Mouse (Mus musculus) spleen, adult 18-20 months (tissue): ENCODE measurements at regions not wholly inside any gene's neighbourhood (a gene's known extent, or its start where the extent isn't known, plus 50 kb on each side); places are given as distances from the start of the nearest gene placed in this dataset.
A peak's percentile ranks its signal among the peaks of the same experiment; 100 is the strongest.

ENCODE experiments used
- DNase-seq, 2 experiments: peaks; one replicate each; pipeline ENCODE4 v3.0.0; 2022; ENCODE audit warnings: mixed read lengths in 2 of 2

GRCm38 (mm10) chr7:145102692-145103091 is 105.2 kb downstream of the 1810010D01Rik start:
- DNase-seq, result no peak

GRCm38 (mm10) chr7:145102216-145102615 is 105.7 kb downstream of the 1810010D01Rik start:
- DNase-seq, result no peak

GRCm38 (mm10) chr7:145098335-145098734 is 109.6 kb downstream of the 1810010D01Rik start:
- peak in 1 of 2 experiments; percentile 29 for DNase-seq

GRCm38 (mm10) chr7:145094134-145094526 is 113.8 kb downstream of the 1810010D01Rik start:
- no peak for DNase-seq

GRCm38 (mm10) chr7:145093417-145094133 is 114.3 kb downstream of the 1810010D01Rik start:
- DNase-seq, result no peak

GRCm38 (mm10) chr7:145092392-145093176 is 115.3 kb downstream of the 1810010D01Rik start:
- DNase-seq, result no peak

GRCm38 (mm10) chr7:145090849-145091248 is 117.1 kb downstream of the 1810010D01Rik start:
- no peak for DNase-seq

GRCm38 (mm10) chr7:145089315-145089721 is 118.6 kb downstream of the 1810010D01Rik start:
- DNase-seq, result no peak

GRCm38 (mm10) chr7:145088655-145089054 is 119.3 kb downstream of the 1810010D01Rik start:
- no peak for DNase-seq

GRCm38 (mm10) chr7:145087790-145088189 is 120.1 kb downstream of the 1810010D01Rik start:
- no peak for DNase-seq

GRCm38 (mm10) chr7:145082917-145083752 is 124.8 kb downstream of the 1810010D01Rik start:
- no peak for DNase-seq

GRCm38 (mm10) chr7:145071996-145072790 is 132.5 kb upstream of the Ccnd1 start:
- no peak for DNase-seq

GRCm38 (mm10) chr7:145071533-145071932 is 131.8 kb upstream of the Ccnd1 start:
- no peak for DNase-seq

- DNase-seq, result no peak
Measured at GRCm38 (mm10) chr7:145067366-145067765, 127.6 kb upstream of the Ccnd1 start.

- DNase-seq, result no peak
Measured at GRCm38 (mm10) chr7:145056320-145056719, 116.6 kb upstream of the Ccnd1 start.

GRCm38 (mm10) chr7:145051616-145052015 is 111.9 kb upstream of the Ccnd1 start:
- DNase-seq, result no peak

- no peak for DNase-seq
Measured at GRCm38 (mm10) chr7:145050729-145051128, 111.0 kb upstream of the Ccnd1 start.

GRCm38 (mm10) chr7:145048481-145048877 is 108.8 kb upstream of the Ccnd1 start:
- no peak for DNase-seq

- DNase-seq, result no peak
Measured at GRCm38 (mm10) chr7:145047771-145048480, 108.2 kb upstream of the Ccnd1 start.

GRCm38 (mm10) chr7:145045230-145045629 is 105.5 kb upstream of the Ccnd1 start:
- no peak for DNase-seq

GRCm38 (mm10) chr7:145043455-145044149 is 103.9 kb upstream of the Ccnd1 start:
- no peak for DNase-seq
